Mouse (Mus musculus) embryonic fibroblast, embryonic 13.5 days (primary cell): ENCODE measurements around the gene Shank2. TPM values are rescaled to one million over a fixed set of nuclear protein-coding genes. Genes with fewer than 3 reads are reported as not detected.

Source experiments
- H3K27ac ChIP-seq: 2 replicates; pipeline ENCODE4 v1.5.1; 2012; ENCODE audit warnings: low read length, control low read depth, inconsistent platforms; ENCODE audit not compliant: insufficient read depth
- H3K4me1 ChIP-seq: 2 replicates; pipeline ENCODE4 v1.6.1; 2011; ENCODE audit warnings: low read length; ENCODE audit not compliant: control insufficient read depth, insufficient read depth
- H3K4me3 ChIP-seq: 2 replicates; pipeline ENCODE4 v1.5.1; 2011; ENCODE audit warnings: mild to moderate bottlenecking, control low read depth, low read length; ENCODE audit not compliant: insufficient read depth
- CTCF ChIP-seq: IDR thresholded peaks from 2 replicates; pipeline ENCODE4 v1.5.1; 2011; ENCODE audit warnings: mild to moderate bottlenecking, control low read depth, low read length, moderate library complexity, borderline replicate concordance; ENCODE audit not compliant: insufficient read depth
- POLR2A ChIP-seq: IDR thresholded peaks from 2 replicates; pipeline ENCODE4 v1.6.1; 2011; ENCODE audit warnings: low read depth, mild to moderate bottlenecking, control low read depth, low read length, moderate library complexity
- polyA plus RNA-seq: library from polyadenylated mRNA; stranded (reverse); fragments of >200 nt; gene quantifications from 2 replicates; pipeline ENCODE4 v1.2.4, GENCODE M21; 2011; ENCODE audit warnings: low read depth; ENCODE audit not compliant: missing spikeins, insufficient read length

The Shank2 gene
- polyA plus RNA-seq, 1 experiment: 1.6 TPM

DNA sequence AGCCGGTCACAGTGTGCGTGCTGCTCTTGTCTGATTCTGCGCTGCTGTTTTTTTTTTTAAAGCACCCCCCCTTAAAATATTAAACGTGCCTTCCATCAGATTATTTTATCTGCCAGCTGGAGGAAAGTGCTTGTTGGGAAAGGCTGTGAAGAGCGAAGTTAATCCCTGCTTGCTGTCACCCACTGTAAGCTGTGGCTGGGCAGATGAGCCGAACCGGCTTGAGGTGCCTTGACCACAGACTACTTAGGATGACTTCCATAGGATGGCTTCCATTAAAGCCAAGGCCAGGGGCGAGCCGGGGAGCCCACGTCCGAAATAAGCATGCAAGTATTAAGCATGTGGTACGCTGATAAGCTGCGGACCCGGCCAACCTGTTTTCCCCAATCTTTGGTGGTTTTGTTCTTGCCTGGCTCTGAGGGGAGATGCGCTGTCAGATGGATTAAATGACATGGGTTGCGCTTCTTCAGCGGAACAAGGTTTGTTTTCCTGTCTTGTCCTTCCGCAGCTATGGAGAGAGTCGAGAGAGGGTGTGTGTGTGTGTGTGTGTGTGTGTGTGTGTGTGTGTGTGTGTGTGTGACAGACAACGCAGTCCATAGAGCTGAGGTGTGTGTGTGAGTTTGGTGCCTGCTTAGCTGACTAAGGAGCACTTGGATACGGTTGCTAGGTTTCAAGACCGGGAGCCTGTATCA lies 131.1 kb downstream of the Shank2 start:
- TF ChIP-seq CTCF (no peak), POLR2A (no peak)
- H3K27ac ChIP-seq: no peak overlapping the region
- H3K4me3 ChIP-seq: no peak overlapping the region
- H3K4me1 ChIP-seq: no peaks in the 10 kb centered on the region

GRCm38 (mm10) chr7:144133388-144133998 lies 131.8 kb downstream of the Shank2 start:
- H3K4me3 ChIP-seq: no peak overlapping the region
- H3K4me1 ChIP-seq: no peaks in the 10 kb centered on the region
- TF ChIP-seq POLR2A: no peak
- TF ChIP-seq CTCF: no peak
- H3K27ac ChIP-seq: no peak overlapping the region

GRCm38 (mm10) chr7:144134699-144135098 lies 133.0 kb downstream of the Shank2 start:
- no peak for TF ChIP-seq POLR2A
- TF ChIP-seq CTCF: no peak
- Histone ChIP-seq H3K4me1 (no peaks in the 10 kb centered on the region), H3K4me3 (no peak overlapping the region), H3K27ac (no peak overlapping the region)

- Histone ChIP-seq H3K4me3 (no peak overlapping the region), H3K4me1 (no peaks in the 10 kb centered on the region), H3K27ac (no peak overlapping the region)
- TF ChIP-seq CTCF: no peak
- TF ChIP-seq POLR2A: no peak
Measured at GRCm38 (mm10) chr7:144137827-144138226, 136.1 kb downstream of the Shank2 start.

GRCm38 (mm10) chr7:144138476-144138875 lies 136.7 kb downstream of the Shank2 start:
- no peak for TF ChIP-seq POLR2A
- no peak for TF ChIP-seq CTCF
- H3K27ac ChIP-seq: no peak overlapping the region
- no peak overlapping the region for H3K4me3 ChIP-seq
- H3K4me1 ChIP-seq: no peaks in the 10 kb centered on the region

DNA sequence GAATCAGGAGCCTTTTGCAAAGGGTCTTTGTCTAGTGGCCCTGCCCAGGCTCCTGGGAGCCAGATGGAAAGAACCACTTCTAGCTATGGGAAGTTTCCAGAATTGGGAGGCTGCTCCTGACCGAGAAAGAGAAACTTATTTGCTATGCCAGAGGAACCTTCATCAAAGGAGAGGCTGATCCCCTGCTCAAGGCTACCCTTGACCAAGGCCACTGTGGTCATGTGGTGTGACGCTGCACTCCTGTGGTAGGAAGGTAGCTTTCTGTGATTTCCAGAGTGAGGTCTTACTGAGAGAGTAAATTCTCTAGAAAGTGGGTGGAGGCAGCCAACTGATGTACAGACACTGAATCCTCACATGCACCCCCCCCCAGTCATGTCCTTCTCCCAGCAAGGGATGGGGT lies 138.0 kb downstream of the Shank2 start:
- no peak for TF ChIP-seq POLR2A
- H3K4me3 ChIP-seq: no peak overlapping the region
- H3K4me1 ChIP-seq: no peaks in the 10 kb centered on the region
- no peak overlapping the region for H3K27ac ChIP-seq

- TF ChIP-seq POLR2A (no peak), CTCF (no peak)
- Histone ChIP-seq H3K4me3 (no peak overlapping the region), H3K27ac (no peak overlapping the region), H3K4me1 (no peaks in the 10 kb centered on the region)
Measured at GRCm38 (mm10) chr7:144140470-144140869, 138.7 kb downstream of the Shank2 start.

GRCm38 (mm10) chr7:144142036-144142435 lies 140.3 kb downstream of the Shank2 start:
- Histone ChIP-seq H3K4me3 (no peak overlapping the region), H3K27ac (no peak overlapping the region), H3K4me1 (no peaks in the 10 kb centered on the region)
- TF ChIP-seq CTCF (no peak), POLR2A (no peak)

GRCm38 (mm10) chr7:144143941-144144340 lies 142.2 kb downstream of the Shank2 start:
- H3K4me3 ChIP-seq: no peak overlapping the region
- no peak for TF ChIP-seq CTCF
- no peak for TF ChIP-seq POLR2A
- H3K4me1 ChIP-seq: no peaks in the 10 kb centered on the region
- H3K27ac ChIP-seq: no peak overlapping the region

DNA sequence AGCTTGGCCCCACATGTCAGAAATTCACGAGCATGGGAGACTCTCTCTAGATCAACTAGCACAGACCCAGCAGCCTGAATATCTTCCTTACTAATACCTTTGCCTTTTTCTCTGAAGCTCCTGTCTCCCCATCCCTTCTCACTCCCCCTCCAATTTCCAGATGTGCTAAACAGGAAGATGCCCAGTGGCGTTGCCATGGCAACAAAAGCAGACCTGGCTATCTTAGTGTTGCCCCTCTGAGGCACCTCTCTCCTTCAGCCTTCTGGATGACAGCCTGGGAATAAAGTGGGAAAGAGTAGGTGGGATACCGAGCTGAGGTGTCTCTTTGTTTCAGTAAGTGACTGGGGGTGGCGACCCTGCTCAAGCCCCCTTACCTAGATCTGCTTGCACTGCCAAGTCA lies 146.4 kb downstream of the Shank2 start:
- TF ChIP-seq CTCF (no peak), POLR2A (no peak)
- H3K4me3 ChIP-seq: no peak overlapping the region
- no peaks in the 10 kb centered on the region for H3K4me1 ChIP-seq
- H3K27ac ChIP-seq: no peak overlapping the region
